Mouse (Mus musculus) liver, embryonic 14.5 days (tissue): ENCODE results near the gene Rhot2. TPM values are rescaled to one million over a fixed set of nuclear protein-coding genes. Genes with fewer than 3 reads are reported as not detected.
A peak's percentile ranks its signal among the peaks of the same experiment; 100 is the strongest.

Experiments
- ATAC-seq: fragments of 200-750 bp; cut with Nextera tagmentation; 2 replicates; pipeline ENCODE4 v1.8.0; 2017; ENCODE audit warnings: moderate number of reproducible peaks, mild to moderate bottlenecking, moderate library complexity; ENCODE audit not compliant: insufficient read depth
- DNase-seq, 3 experiments: peaks; one replicate each; pipeline ENCODE4 v3.0.0-alpha.2; 2012 to 2013; ENCODE audit warnings: low read depth in 3 of 3, low spot score in 3 of 3
- H3K27ac ChIP-seq: fragments of 300-500 bp; sonication (generic); 2 replicates; pipeline ENCODE4 v1.5.1; 2014; ENCODE audit warnings: moderate library complexity, mild to moderate bottlenecking, control low read depth, inconsistent platforms
- H3K27me3 ChIP-seq: fragments of 300-500 bp; sonication (generic); 2 replicates; pipeline ENCODE4 v1.6.1; 2014; ENCODE audit warnings: mild to moderate bottlenecking, low read length, moderate library complexity; ENCODE audit not compliant: control insufficient read depth, insufficient read depth
- H3K36me3 ChIP-seq: fragments of 300-500 bp; sonication (generic); replicated peaks from 2 replicates; pipeline ENCODE4 v1.6.1; 2014; ENCODE audit warnings: low read depth; ENCODE audit not compliant: control insufficient read depth, insufficient read depth
- H3K4me1 ChIP-seq, 2 experiments: fragments of 200-500 bp in 1 of 2; fragments of 300-500 bp in 1 of 2; sonication (generic) in 1 of 2; replicated peaks; 2 replicates each; pipeline ENCODE4 v1.6.1; 2012 to 2014; ENCODE audit warnings: antibody characterized with exemption in 1 of 2, inconsistent platforms in 1 of 2, low read length in 1 of 2; ENCODE audit not compliant: control insufficient read depth in 2 of 2, insufficient read depth in 2 of 2
- H3K4me2 ChIP-seq: fragments of 300-500 bp; sonication (generic); 2 replicates; pipeline ENCODE4 v1.6.1; 2014; ENCODE audit warnings: low read depth, mild to moderate bottlenecking, control low read depth, moderate library complexity
- H3K4me3 ChIP-seq, 2 experiments: fragments of 200-500 bp in 1 of 2; fragments of 300-500 bp in 1 of 2; sonication (generic) in 1 of 2; 2 replicates each; pipeline ENCODE4 v1.5.1; 2012 to 2014; ENCODE audit warnings: low read depth in 2 of 2, low read length in 2 of 2, mild to moderate bottlenecking in 2 of 2, control low read depth in 1 of 2, inconsistent platforms in 1 of 2, moderate library complexity in 1 of 2; ENCODE audit not compliant: insufficient read depth in 1 of 2
- H3K9ac ChIP-seq: fragments of 300-500 bp; sonication (generic); replicated peaks from 2 replicates; pipeline ENCODE4 v1.6.1; 2014; ENCODE audit warnings: mild to moderate bottlenecking, control low read depth, moderate library complexity
- H3K9me3 ChIP-seq: fragments of 300-500 bp; sonication (generic); 2 replicates; pipeline ENCODE4 v1.6.1; 2016; ENCODE audit warnings: low read length, mixed read lengths; ENCODE audit not compliant: control insufficient read depth
- CTCF ChIP-seq: IDR thresholded peaks from 2 replicates; pipeline ENCODE4 v1.5.1; 2016; ENCODE audit warnings: antibody characterized with exemption, low read depth, control low read depth
- EP300 ChIP-seq: IDR thresholded peaks from 2 replicates; pipeline ENCODE4 v1.6.1; 2016; ENCODE audit warnings: antibody characterized with exemption, low read depth
- WGBS: fragments of 180-500 bp; shearing (Covaris S2); extraction: QIAGEN DNeasy Blood & Tissue Kit; methylation state at CpG from one replicate; pipeline ENCODE4 v1.1.7; 2014; ENCODE audit not compliant: insufficient replicate concordance; 5-methylcytosine and 5-hydroxymethylcytosine counted together
- polyA plus RNA-seq, 2 experiments: library from polyadenylated mRNA; depleted of rRNA in 1 of 2; stranded (reverse) in 1 of 2; unstranded in 1 of 2; fragments of >200 nt; fragmentation: Nextera tagmentation in 1 of 2; extraction: Ambion mirVana in 1 of 2; gene quantifications; 2 replicates each; pipeline versions ENCODE4 v1.2.1 to v1.2.3; 2012 to 2014

Gene Rhot2
- polyA plus RNA-seq, 2 experiments: 4.2 to 33.3 TPM

GRCm38 (mm10) chr17:25880913-25881641, 36.4 kb upstream of the Rhot2 start:
- H3K27ac ChIP-seq: no peak overlapping the region
- WGBS: 40% methylated on average over 5 of the region's 5 CpGs
- H3K9ac ChIP-seq: no peak overlapping the region
- ATAC-seq (no peak), DNase-seq (no peak)
- H3K4me1 ChIP-seq: peaks cover under 1 to 26% of the 10 kb centered on the region in 2 experiments
- peaks cover 5% of the 10 kb centered on the region; the same call in 1 of the 2 replicates for H3K36me3 ChIP-seq
- TF ChIP-seq CTCF: no peak
- TF ChIP-seq EP300: no peak
- H3K9me3 ChIP-seq: no peaks in the 10 kb centered on the region
- no peak overlapping the region for H3K4me3 ChIP-seq
- H3K4me2 ChIP-seq: no peak overlapping the region
- no peaks in the 10 kb centered on the region for H3K27me3 ChIP-seq

DNA sequence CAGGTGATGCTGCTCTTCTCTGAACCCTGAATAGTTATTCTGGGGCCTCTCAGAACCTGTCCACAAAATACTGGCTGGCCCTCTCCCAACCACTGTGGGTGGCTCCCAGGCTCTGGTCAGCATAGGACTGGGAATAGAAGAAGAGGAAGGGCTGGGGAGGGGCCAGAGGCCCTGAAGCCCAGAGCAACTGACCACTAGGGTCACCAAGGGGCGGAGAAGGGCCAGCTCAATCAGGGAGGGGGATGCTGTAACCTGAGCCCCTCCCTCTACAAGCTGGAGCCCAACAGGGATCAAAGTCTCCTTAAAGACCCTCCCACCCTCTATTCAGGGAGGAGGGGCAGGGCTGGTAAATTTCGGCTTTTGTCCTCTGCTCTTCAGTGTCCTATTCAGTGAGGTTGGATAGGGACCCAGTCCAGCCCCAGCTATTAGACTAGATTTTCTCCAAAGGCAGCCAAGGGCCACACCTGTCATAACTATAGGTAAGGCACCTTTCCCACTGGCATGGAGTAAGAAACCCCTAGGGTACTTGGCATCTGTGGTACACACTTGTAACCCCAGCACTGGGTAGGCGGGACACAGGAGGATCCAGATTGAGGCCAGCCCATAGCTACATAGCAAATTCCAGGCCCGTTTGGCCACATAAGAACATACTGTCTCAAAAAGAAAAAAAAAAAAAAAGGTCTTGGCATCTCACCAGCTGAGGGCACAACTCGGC, 35.7 kb upstream of the Rhot2 start, which contains the start of gene Wfikkn1:
Gene Wfikkn1, minus strand, starts transcription at position 663 of the 715 bp plus-strand sequence.
- Histone ChIP-seq H3K4me2 (no peak within 1 kb of the TSS), H3K27ac (no peak within 1 kb of the TSS), H3K4me1 (peaks cover 4 to 26% of the 10 kb centered on the region in 2 experiments), H3K9me3 (no peaks in the 10 kb centered on the region), H3K9ac (no peak within 1 kb of the TSS), H3K27me3 (no peaks in the 10 kb centered on the region), H3K4me3 (no peak within 1 kb of the TSS), H3K36me3 (peaks cover 5% of the 10 kb centered on the region; the same call in 1 of the 2 replicates)
- no peak for TF ChIP-seq EP300
- TF ChIP-seq CTCF: no peak
- ATAC-seq: peak; percentile 19
- DNase-seq: no peak
- 59% methylated on average over 5 of the region's 5 CpGs for WGBS

GRCm38 (mm10) chr17:25879750-25880149, 35.1 kb upstream of the Rhot2 start:
- DNase-seq (no peak), ATAC-seq (no peak)
- Histone ChIP-seq H3K27ac (no peak overlapping the region), H3K9me3 (no peaks in the 10 kb centered on the region), H3K4me3 (no peak overlapping the region), H3K36me3 (peaks cover 5% of the 10 kb centered on the region; the same call in 1 of the 2 replicates), H3K9ac (no peak overlapping the region), H3K4me1 (peaks cover 4 to 26% of the 10 kb centered on the region in 2 experiments), H3K27me3 (no peaks in the 10 kb centered on the region), H3K4me2 (no peak overlapping the region)
- TF ChIP-seq CTCF (no peak), EP300 (no peak)
- WGBS: 71% methylated on average over 8 of the region's 8 CpGs

GRCm38 (mm10) chr17:25879261-25879660, 34.6 kb upstream of the Rhot2 start:
- no peak overlapping the region for H3K4me3 ChIP-seq
- H3K27ac ChIP-seq: no peak overlapping the region
- WGBS: 64% methylated on average over 4 of the region's 4 CpGs
- H3K4me2 ChIP-seq: no peak overlapping the region
- H3K4me1 ChIP-seq: peaks cover 4 to 28% of the 10 kb centered on the region in 2 experiments
- no peak overlapping the region for H3K9ac ChIP-seq
- peak; percentile 74 for TF ChIP-seq CTCF
- no peak for TF ChIP-seq EP300
- peaks cover 5% of the 10 kb centered on the region; the same call in 1 of the 2 replicates for H3K36me3 ChIP-seq
- DNase-seq (no peak), ATAC-seq (no peak)
- H3K27me3 ChIP-seq: no peaks in the 10 kb centered on the region
- no peaks in the 10 kb centered on the region for H3K9me3 ChIP-seq

GRCm38 (mm10) chr17:25878611-25879180, 34.0 kb upstream of the Rhot2 start:
- H3K4me1 ChIP-seq: peaks cover 4 to 33% of the 10 kb centered on the region in 2 experiments
- no peak for TF ChIP-seq EP300
- no peak for TF ChIP-seq CTCF

More at GRCm38 (mm10) chr17:25878611-25879180, 34.0 kb upstream of the Rhot2 start:
- ATAC-seq (no peak), DNase-seq (no peak)
- H3K9me3 ChIP-seq: no peaks in the 10 kb centered on the region
- no peak overlapping the region for H3K9ac ChIP-seq
- no peak overlapping the region for H3K27ac ChIP-seq
- 85% methylated on average over 19 of the region's 19 CpGs for WGBS
- H3K4me3 ChIP-seq: no peak overlapping the region
- H3K4me2 ChIP-seq: no peak overlapping the region
- peaks cover 5% of the 10 kb centered on the region; the same call in 1 of the 2 replicates for H3K36me3 ChIP-seq
- H3K27me3 ChIP-seq: no peaks in the 10 kb centered on the region
